ENCODE assay signal across 26 mouse cellular contexts in the genomic region with DNA sequence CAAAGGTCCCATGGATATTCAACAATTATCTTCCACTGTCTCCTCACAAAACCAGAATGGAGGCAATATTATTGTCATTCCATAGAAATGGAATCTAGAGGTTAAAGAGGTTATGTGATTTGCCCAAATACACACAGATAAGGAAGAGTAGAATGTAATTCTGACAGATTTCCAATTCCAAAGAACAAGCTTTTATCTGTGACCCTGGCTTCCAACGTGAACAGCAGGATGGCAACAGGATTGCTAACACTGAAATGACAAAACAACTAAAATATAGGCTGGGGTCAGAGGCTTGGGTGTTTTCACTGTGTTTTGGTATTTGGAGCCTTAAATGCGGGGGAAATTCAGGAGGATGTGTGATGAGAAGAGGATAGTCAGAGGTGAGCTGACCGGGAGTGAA.
"Had no signal": no experiment of that assay in that cellular context is flagged by ENCODE, and none has a peak within 500 bp of the region (broad histone marks: within the 10 kb centered on the region; RNA-seq: fewer than 3 reads in every experiment).

No protein-coding gene starts in this region.

- H3K27me3 ChIP-seq: embryonic facial prominence, embryonic 12.5 days; embryonic facial prominence, embryonic 13.5 days; embryonic facial prominence, embryonic 15.5 days; forebrain, embryonic 12.5 days; forebrain, embryonic 13.5 days; forebrain, embryonic 15.5 days had no signal

- H3K27ac ChIP-seq: embryonic facial prominence, embryonic 10.5 days; embryonic facial prominence, embryonic 12.5 days; embryonic facial prominence, embryonic 13.5 days; embryonic facial prominence, embryonic 15.5 days; forebrain, embryonic 10.5 days; forebrain, embryonic 12.5 days; forebrain, embryonic 13.5 days; forebrain, embryonic 15.5 days; gastrocnemius, adult 2 months; heart, adult 2 months had no signal

- H3K4me3 ChIP-seq: embryonic facial prominence, embryonic 10.5 days; embryonic facial prominence, embryonic 12.5 days; embryonic facial prominence, embryonic 13.5 days; embryonic facial prominence, embryonic 15.5 days; erythroblast, embryonic 14.5 days; forebrain, embryonic 10.5 days; forebrain, embryonic 12.5 days; forebrain, embryonic 13.5 days; forebrain, embryonic 15.5 days; gastrocnemius, adult 2 months; heart, adult 2 months had no signal

- H3K4me1 ChIP-seq: embryonic facial prominence, embryonic 12.5 days; embryonic facial prominence, embryonic 13.5 days; embryonic facial prominence, embryonic 15.5 days; forebrain, embryonic 12.5 days; forebrain, embryonic 13.5 days; forebrain, embryonic 15.5 days had no signal

- H3K9ac ChIP-seq: embryonic facial prominence, embryonic 12.5 days; embryonic facial prominence, embryonic 13.5 days; embryonic facial prominence, embryonic 15.5 days; forebrain, embryonic 12.5 days; forebrain, embryonic 13.5 days; forebrain, embryonic 15.5 days; forebrain, postnatal 0 days had no signal

- H3K36me3 ChIP-seq: embryonic facial prominence, embryonic 10.5 days; embryonic facial prominence, embryonic 12.5 days; embryonic facial prominence, embryonic 13.5 days; embryonic facial prominence, embryonic 15.5 days; forebrain, embryonic 12.5 days; forebrain, embryonic 15.5 days had no signal

- H3K9me3 ChIP-seq: embryonic facial prominence, embryonic 10.5 days; embryonic facial prominence, embryonic 12.5 days; embryonic facial prominence, embryonic 13.5 days; embryonic facial prominence, embryonic 15.5 days; forebrain, embryonic 10.5 days; forebrain, embryonic 12.5 days; forebrain, embryonic 13.5 days; forebrain, embryonic 15.5 days had no signal

- DNase-seq: cerebellum, adult 18-20 months; cerebellum, adult 2 months; cerebellum, adult 8-10 months; cerebellum, adult 9-10 months; cerebellum, adult 9-11 months; cerebellum, postnatal 10 days; cerebellum, postnatal 14 days; cerebellum, postnatal 25 days; cerebellum, postnatal 36 days; embryo, embryonic 11 days; forebrain, postnatal 0 days; gastrocnemius, adult 2 months; gastrocnemius, postnatal 10 days; gastrocnemius, postnatal 14 days; gastrocnemius, postnatal 25 days; gastrocnemius, postnatal 36 days; heart, adult 2 months had no signal
